23 mouse cellular contexts compared by ENCODE assay signal in genomic region chr19:6478566-6478965, GRCm38 (mm10).
"Had no signal": no experiment of that assay in that cellular context is flagged by ENCODE, and none has a peak within 500 bp of the region (broad histone marks: within the 10 kb centered on the region; RNA-seq: fewer than 3 reads in every experiment).

No protein-coding gene starts in this region.

- ATAC-seq: liver, postnatal 0 days; lung, postnatal 0 days; midbrain, embryonic 16.5 days had no signal

- H3K4me1 ChIP-seq: liver, embryonic 13.5 days; liver, embryonic 15.5 days had no signal

- H3K4me2 ChIP-seq: liver, embryonic 11.5 days; liver, embryonic 13.5 days; liver, embryonic 15.5 days; lung, embryonic 15.5 days; midbrain, embryonic 12.5 days; neural tube, embryonic 13.5 days; neural tube, embryonic 15.5 days had no signal

- H3K9me3 ChIP-seq: liver, embryonic 13.5 days; liver, embryonic 15.5 days; lung, embryonic 15.5 days; midbrain, embryonic 10.5 days; midbrain, embryonic 12.5 days; neural tube, embryonic 13.5 days; neural tube, embryonic 15.5 days had no signal

- H3K36me3 ChIP-seq: liver, embryonic 13.5 days; liver, embryonic 15.5 days; lung, embryonic 15.5 days; midbrain, embryonic 10.5 days had no signal

- H3K9ac ChIP-seq: liver, embryonic 13.5 days; liver, embryonic 15.5 days; liver, postnatal 0 days; lung, embryonic 15.5 days; midbrain, embryonic 12.5 days; neural tube, embryonic 13.5 days; neural tube, embryonic 15.5 days had no signal

- H3K4me3 ChIP-seq: liver, embryonic 13.5 days; liver, embryonic 15.5 days; lung, embryonic 15.5 days; midbrain, embryonic 10.5 days; midbrain, embryonic 12.5 days; myocyte; neural tube, embryonic 13.5 days; neural tube, embryonic 15.5 days had no signal

- H3K27me3 ChIP-seq: liver, embryonic 13.5 days; liver, embryonic 15.5 days; lung, embryonic 15.5 days; midbrain, embryonic 12.5 days; neural tube, embryonic 13.5 days; neural tube, embryonic 15.5 days had no signal

- H3K27ac ChIP-seq: liver, embryonic 13.5 days; liver, embryonic 15.5 days; lung, embryonic 15.5 days; midbrain, embryonic 10.5 days; midbrain, embryonic 12.5 days; neural tube, embryonic 13.5 days; neural tube, embryonic 15.5 days had no signal

- DNase-seq: liver, embryonic 13.5 days; liver, postnatal 0 days; lung, adult 2 months; lung, postnatal 14 days; lung, postnatal 4 days; midbrain, embryonic 14.5 days; retina, postnatal 1 day; right cerebral cortex, postnatal 14 days; right cerebral cortex, postnatal 4 days; spleen, adult 18-20 months; thymus, adult 2 months; thymus, postnatal 25 days; thymus, postnatal 4 days had no signal
